Comparison of ENCODE assay signal across 8 mouse cellular contexts in the genomic region with DNA sequence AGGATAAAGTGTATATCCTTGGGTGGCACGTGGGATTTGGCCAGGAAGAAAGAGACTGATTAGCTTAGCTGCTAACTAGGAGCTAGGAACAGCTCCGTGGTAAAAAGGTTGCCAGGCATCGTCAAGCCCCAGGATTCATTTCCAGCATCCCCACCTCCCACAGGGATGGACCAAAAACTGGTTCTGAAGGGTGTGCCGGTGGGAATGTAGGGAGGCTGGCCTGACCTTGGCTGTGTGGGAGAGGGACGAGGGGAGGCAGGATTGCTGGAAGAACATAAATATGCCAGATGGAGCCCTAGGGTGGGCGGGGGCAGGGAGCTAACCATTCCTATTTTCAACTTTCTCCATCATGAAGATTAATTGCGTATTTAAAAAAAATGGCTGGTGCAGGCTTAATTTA. TPM values are rescaled to one million over a fixed set of nuclear protein-coding genes. Genes with fewer than 3 reads are reported as not detected.
DNase-seq lines count a peak whose midpoint lies in the region; ATAC-seq lines count a peak whose summit lies in the region.
"Had no signal": no experiment of that assay in that cellular context is flagged by ENCODE, and none has a peak within 500 bp of the region (broad histone marks: within the 10 kb centered on the region; RNA-seq: fewer than 3 reads in every experiment).

No protein-coding gene starts in this region.

- peak overlapping the region; percentile 84 for H3K4me2 ChIP-seq in embryonic facial prominence, embryonic 13.5 days
- H3K4me2 ChIP-seq in hindbrain, embryonic 14.5 days (replicated peaks): peak overlapping the region; percentile 63

- peaks cover 27% of the 10 kb centered on the region for H3K4me1 ChIP-seq in embryonic facial prominence, embryonic 13.5 days
- peaks cover 26% of the 10 kb centered on the region; the same call in 1 of the 2 replicates for H3K4me1 ChIP-seq in hindbrain, embryonic 14.5 days (replicated peaks; ENCODE audit: control insufficient read depth, insufficient read depth, low read length)

- no peak overlapping the region for H3K4me3 ChIP-seq in embryonic facial prominence, embryonic 13.5 days
- H3K4me3 ChIP-seq in hindbrain, embryonic 14.5 days (replicated peaks; ENCODE audit: low read length): peak overlapping the region; percentile 64

- peaks cover 9% of the 10 kb centered on the region; the same call in 1 of the 2 replicates for H3K27me3 ChIP-seq in embryonic facial prominence, embryonic 13.5 days
- no peaks in the 10 kb centered on the region for H3K27me3 ChIP-seq in hindbrain, embryonic 14.5 days (ENCODE audit: control insufficient read depth, insufficient read depth, low read length)

- H3K27ac ChIP-seq in embryonic facial prominence, embryonic 13.5 days: no peak overlapping the region
- 0 out of 2 replicates have a peak overlapping the region, but pooled peaks have one; percentile 82 for H3K27ac ChIP-seq in hindbrain, embryonic 14.5 days
- H3K27ac ChIP-seq: macrophage had no signal

- WGBS in embryonic facial prominence, embryonic 13.5 days: 37% methylated on average over 7 of the region's 7 CpGs
- 35% methylated on average over 7 of the region's 7 CpGs for WGBS in hindbrain, embryonic 14.5 days

- no peaks in the 10 kb centered on the region for H3K36me3 ChIP-seq in embryonic facial prominence, embryonic 13.5 days
- H3K36me3 ChIP-seq in hindbrain, embryonic 14.5 days (replicated peaks; ENCODE audit: control insufficient read depth, insufficient read depth): no peaks in the 10 kb centered on the region

- intact Hi-C loops in gastrocnemius, postnatal 36 days (cut with DNase I): loop anchor here (5.0 kb wide), 1 partner anchor 265 kb away; no protein-coding TSS in a partner anchor

- peak; percentile 51 to 66 for DNase-seq in kidney, postnatal 4 days
- no peak for DNase-seq in kidney, adult 9 months
- no peak for DNase-seq in hindbrain, embryonic 14.5 days (ENCODE audit: low spot score)
- DNase-seq in neural tube, embryonic 10.5 days (ENCODE audit: extremely low spot score, low spot score): peak; percentile 34
- no peak for DNase-seq in gastrocnemius, postnatal 36 days
- DNase-seq in thymus, postnatal 25 days: no peak

- no peak overlapping the region for H3K9ac ChIP-seq in embryonic facial prominence, embryonic 13.5 days
- H3K9ac ChIP-seq in hindbrain, embryonic 14.5 days: peak overlapping the region; percentile 68; the same call in 1 of the 2 replicates

- no peaks in the 10 kb centered on the region for H3K9me3 ChIP-seq in embryonic facial prominence, embryonic 13.5 days
- no peaks in the 10 kb centered on the region for H3K9me3 ChIP-seq in hindbrain, embryonic 14.5 days (ENCODE audit: control insufficient read depth, low read length)

- ATAC-seq in embryonic facial prominence, embryonic 13.5 days (ENCODE audit: insufficient number of reproducible peaks, insufficient read depth, low FRiP score, low TSS enrichment, low read depth): no peak
- no peak for ATAC-seq in hindbrain, embryonic 14.5 days (ENCODE audit: low FRiP score)

RNA-seq across cellular contexts. Expression of a gene that starts 1.2 kb away (rescaled TPM):
- polyA plus RNA-seq in embryonic facial prominence, embryonic 13.5 days (2015; fragmentation: Nextera tagmentation; extraction: Ambion mirVana): 11.1 and 11.8 TPM in 2 replicates
- 32.3 and 35.7 TPM in 2 replicates for polyA plus RNA-seq in hindbrain, embryonic 14.5 days (2014; fragmentation: Nextera tagmentation; extraction: Ambion mirVana)
- total RNA-seq in gastrocnemius, postnatal 36 days (2021): 10 to 100 TPM in 1 of 2 experiments, 1 to 10 TPM in 1; 10.0 to 13.8 TPM

Comparison
In these comparisons a context has a peak if more than half of its experiments do, and no peak if none do; other contexts are left out.
1. DNase-seq: peak in kidney, postnatal 4 days (2 of 2) and neural tube, embryonic 10.5 days (single experiment); none in kidney, adult 9 months (single experiment), hindbrain, embryonic 14.5 days (single experiment), gastrocnemius, postnatal 36 days (0 of 2) and thymus, postnatal 25 days (single experiment).